Mouse (Mus musculus): ENCODE results near the gene Amy2a5. TPM values are rescaled to one million over a fixed set of nuclear protein-coding genes. Genes with fewer than 3 reads are reported as not detected.
"Not testable (repeated sequence)": the region's sequence is repeated elsewhere in the genome, so short reads cannot be mapped to it uniquely, and the experiment has no call there.

Gene Amy2a5
- total RNA-seq (2014; fragmentation: Nextera tagmentation) (not detected in 2 replicates), total RNA-seq (2017) (0.05 TPM in 1 of 2 replicates, not detected in the other), polyA plus RNA-seq (2012) (not detected in 2 replicates)

GRCm38 (mm10) chr3:113258737-113259136, at the start of gene Amy2a5:
TSS of gene Amy2a5 (minus strand) at chr3:113258837.
- H3K4me3 ChIP-seq (ENCODE audit: low read depth, low read length); H3K27me3 ChIP-seq (ENCODE audit: insufficient read depth, low read length); H3K9me3 ChIP-seq (replicated peaks); H3K36me3 ChIP-seq (replicated peaks); DNase-seq (ENCODE audit: low spot score); H3K4me1 ChIP-seq (ENCODE audit: insufficient read depth, low read depth, low read length); ATAC-seq (ENCODE audit: extremely low read depth, insufficient number of reproducible peaks, low FRiP score, poor library complexity, severe bottlenecking): not testable (repeated sequence)

DNA sequence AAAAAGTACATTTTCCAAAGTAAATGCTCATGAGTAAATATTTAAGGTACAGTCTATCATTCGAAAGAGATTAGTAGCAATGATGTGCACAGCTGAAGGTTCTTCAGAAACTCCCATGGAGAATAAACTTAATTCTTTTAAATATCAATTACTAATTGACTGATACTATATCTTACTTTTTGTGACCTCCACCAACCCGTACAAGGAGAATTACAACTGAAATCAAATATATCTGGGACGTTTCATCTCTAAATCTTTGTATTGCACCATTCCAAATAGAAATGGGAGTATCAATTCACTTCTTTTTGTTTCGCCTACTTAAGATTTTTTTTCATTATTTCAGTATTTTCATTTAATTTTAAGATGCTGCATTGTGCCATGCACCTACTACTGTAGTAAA, 32.7 kb upstream of the Amy2a5 start, which contains the start of gene Amy2a4:
Gene Amy2a4, minus strand, starts transcription at position 101 of the 400 bp plus-strand sequence.
- not testable (repeated sequence) for H3K4me3 ChIP-seq (ENCODE audit: low read depth, low read length); H3K27me3 ChIP-seq (ENCODE audit: insufficient read depth, low read length); H3K36me3 ChIP-seq (replicated peaks); ATAC-seq (ENCODE audit: extremely low read depth, insufficient number of reproducible peaks, low FRiP score, poor library complexity, severe bottlenecking); DNase-seq (ENCODE audit: low spot score); H3K4me1 ChIP-seq (ENCODE audit: insufficient read depth, low read depth, low read length); H3K9me3 ChIP-seq (replicated peaks)

DNA sequence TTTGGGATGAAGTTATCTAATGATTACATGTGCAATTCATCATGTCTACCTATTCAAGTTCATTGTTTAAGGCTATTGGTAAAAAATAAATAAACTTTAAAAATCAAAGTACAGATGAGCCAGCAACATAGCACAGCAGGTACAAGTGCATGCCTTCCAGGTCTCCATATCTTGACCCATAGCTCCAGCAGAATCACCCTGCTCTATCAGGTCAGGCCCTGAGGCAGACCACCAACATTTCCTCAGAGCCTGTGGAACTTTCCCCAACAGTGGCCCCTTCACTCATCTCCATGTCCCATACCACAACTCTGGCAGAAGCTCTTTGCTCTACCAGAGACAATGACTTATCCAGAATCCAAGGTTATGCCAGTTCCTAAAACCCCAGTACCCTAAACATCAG, 21.6 kb upstream of the Amy2a5 start:
- DNase-seq (ENCODE audit: low spot score); H3K4me1 ChIP-seq (ENCODE audit: insufficient read depth, low read depth, low read length); H3K9me3 ChIP-seq (replicated peaks); H3K27me3 ChIP-seq (ENCODE audit: insufficient read depth, low read length); H3K4me3 ChIP-seq (ENCODE audit: low read depth, low read length); ATAC-seq (ENCODE audit: extremely low read depth, insufficient number of reproducible peaks, low FRiP score, poor library complexity, severe bottlenecking); H3K36me3 ChIP-seq (replicated peaks): not testable (repeated sequence)

- not testable (repeated sequence) for ATAC-seq (ENCODE audit: extremely low read depth, insufficient number of reproducible peaks, low FRiP score, poor library complexity, severe bottlenecking)
Measured at GRCm38 (mm10) chr3:113279586-113279985, 20.9 kb upstream of the Amy2a5 start.

DNA sequence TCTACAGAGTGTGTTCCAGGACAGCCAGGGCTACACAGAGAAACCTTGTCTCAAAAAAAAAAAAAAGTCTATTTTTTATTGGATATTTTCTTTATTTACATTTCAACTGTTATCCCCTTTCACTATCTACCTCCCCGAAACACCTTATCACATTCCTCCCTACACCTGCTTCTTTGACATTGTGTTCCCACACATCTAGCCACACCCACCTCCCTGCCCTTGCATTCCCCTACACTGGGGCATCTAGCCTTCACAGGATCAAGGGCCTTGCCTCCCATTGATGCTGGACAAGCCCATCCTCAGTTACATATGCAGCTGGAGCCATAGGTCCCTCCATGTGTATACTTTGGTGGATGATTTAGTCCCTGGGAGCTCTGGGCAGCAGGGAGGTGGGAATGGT, 31.5 kb downstream of the Amy2a5 start:
- no peaks in the 10 kb centered on the region for H3K4me1 ChIP-seq (ENCODE audit: insufficient read depth, low read depth, low read length)
- H3K27me3 ChIP-seq (ENCODE audit: insufficient read depth, low read length), result no peaks in the 10 kb centered on the region
- no peak for TF ChIP-seq GATA2 (IDR thresholded peaks at IDR 0.05; ENCODE audit: borderline replicate concordance, low read depth, low read length)
- TF ChIP-seq TAL1 (conservative IDR thresholded peaks at IDR 0.05; ENCODE audit: low read depth, low read length), result no peak
- no peak for TF ChIP-seq GATA1 (IDR thresholded peaks at IDR 0.05; ENCODE audit: borderline replicate concordance, low read length)
- no peak for TF ChIP-seq CTCF (IDR thresholded peaks at IDR 0.05; ENCODE audit: low read depth, low read length)
- no peak for TF ChIP-seq POLR2AphosphoS5 (IDR thresholded peaks at IDR 0.05; ENCODE audit: insufficient replicate concordance, low read depth, low read length)
- peaks cover 9% of the 10 kb centered on the region for H3K9me3 ChIP-seq (replicated peaks)
- H3K36me3 ChIP-seq (replicated peaks), result no peaks in the 10 kb centered on the region
- ATAC-seq (ENCODE audit: extremely low read depth, insufficient number of reproducible peaks, low FRiP score, poor library complexity, severe bottlenecking) (no peak), DNase-seq (ENCODE audit: low spot score) (no peak)
- H3K4me3 ChIP-seq (ENCODE audit: low read depth, low read length), result no peak overlapping the region

More at GRCm38 (mm10) chr3:113279586-113279985, 20.9 kb upstream of the Amy2a5 start:
- H3K4me1 ChIP-seq (ENCODE audit: insufficient read depth, low read depth, low read length); H3K27me3 ChIP-seq (ENCODE audit: insufficient read depth, low read length); H3K36me3 ChIP-seq (replicated peaks); DNase-seq (ENCODE audit: low spot score); H3K4me3 ChIP-seq (ENCODE audit: low read depth, low read length); H3K9me3 ChIP-seq (replicated peaks): not testable (repeated sequence)

Other genes with a start within 250 kb of the Amy2a5 start
- gene Amy2a4, start 32.6 kb upstream of the Amy2a5 start, total RNA-seq (2014; fragmentation: Nextera tagmentation), result not detected in 2 replicates
- 0.05 and 0.06 TPM in 2 replicates for gene Amy2a4, start 32.6 kb upstream of the Amy2a5 start, total RNA-seq (2017)
- gene Amy2a4, start 32.6 kb upstream of the Amy2a5 start, polyA plus RNA-seq (2012), result not detected in 2 replicates
- not detected in 2 replicates for gene Amy2a3, start 65.2 kb upstream of the Amy2a5 start, total RNA-seq (2014; fragmentation: Nextera tagmentation)
- 0.05 and 0.06 TPM in 2 replicates for gene Amy2a3, start 65.2 kb upstream of the Amy2a5 start, total RNA-seq (2017)
- not detected in 2 replicates for gene Amy2a3, start 65.2 kb upstream of the Amy2a5 start, polyA plus RNA-seq (2012)
- gene Amy2a2, start 97.8 kb upstream of the Amy2a5 start, total RNA-seq (2014; fragmentation: Nextera tagmentation), result not detected in 2 replicates
- gene Amy2a2, start 97.8 kb upstream of the Amy2a5 start, total RNA-seq (2017), result 0.05 and 0.06 TPM in 2 replicates
- not detected in 2 replicates for gene Amy2a2, start 97.8 kb upstream of the Amy2a5 start, polyA plus RNA-seq (2012)